Mouse (Mus musculus) bone marrow macrophage, adult 2 months (primary cell): Measurements from ENCODE around the gene Olfr1223. TPM values are rescaled to one million over a fixed set of nuclear protein-coding genes. Genes with fewer than 3 reads are reported as not detected.

Experiments used
- H3K27ac ChIP-seq: 2 replicates; pipeline ENCODE4 v1.5.1; 2012; ENCODE audit warnings: low read depth, low read length; ENCODE audit not compliant: insufficient read depth
- H3K4me1 ChIP-seq: 2 replicates; pipeline ENCODE4 v1.6.1; 2012; ENCODE audit warnings: low read length; ENCODE audit not compliant: control insufficient read depth, insufficient read depth
- H3K4me3 ChIP-seq: 2 replicates; pipeline ENCODE4 v1.5.1; 2012; ENCODE audit warnings: mild to moderate bottlenecking, low read length, moderate library complexity; ENCODE audit not compliant: insufficient read depth
- CTCF ChIP-seq: IDR thresholded peaks from 2 replicates; pipeline ENCODE4 v1.5.1; 2012; ENCODE audit warnings: low read depth, mild to moderate bottlenecking, low read length, moderate library complexity
- POLR2A ChIP-seq: IDR thresholded peaks from 2 replicates; pipeline ENCODE4 v1.6.1; 2012; ENCODE audit warnings: mild to moderate bottlenecking, low read depth, low read length, borderline replicate concordance
- polyA plus RNA-seq: library from polyadenylated mRNA; stranded (reverse); fragments of >200 nt; gene quantifications from 2 replicates; pipeline ENCODE4 v1.2.4, GENCODE M21; 2012; ENCODE audit not compliant: missing spikeins, insufficient read depth, insufficient read length

The Olfr1223 gene
- polyA plus RNA-seq, 1 experiment, result not detected

- no peak overlapping the region for H3K27ac ChIP-seq
- no peaks in the 10 kb centered on the region for H3K4me1 ChIP-seq
- no peak overlapping the region for H3K4me3 ChIP-seq
- TF ChIP-seq CTCF, result no peak
- no peak for TF ChIP-seq POLR2A
These were observed 57.5 kb downstream of the Olfr1223 start for GRCm38 (mm10) chr2:89093848-89094247.

Other genes with a start within 250 kb of the Olfr1223 start
- gene Olfr1208, start 249.2 kb downstream of the Olfr1223 start, polyA plus RNA-seq, result not detected in 2 replicates
- not detected in 2 replicates for gene Olfr1209, start 236.4 kb downstream of the Olfr1223 start, polyA plus RNA-seq
- not detected in 2 replicates for gene Olfr1211, start 213.4 kb downstream of the Olfr1223 start, polyA plus RNA-seq
- gene Olfr1212, start 197.6 kb downstream of the Olfr1223 start, polyA plus RNA-seq, result not detected in 2 replicates
- gene Gm13762, start 171.3 kb downstream of the Olfr1223 start, polyA plus RNA-seq, result not detected in 2 replicates
- not detected in 2 replicates for gene Olfr1214, start 158.9 kb downstream of the Olfr1223 start, polyA plus RNA-seq
- gene Olfr1215, start 144.6 kb downstream of the Olfr1223 start, polyA plus RNA-seq, result not detected in 2 replicates
- not detected in 2 replicates for gene Olfr1216, start 133.2 kb downstream of the Olfr1223 start, polyA plus RNA-seq
- not detected in 2 replicates for gene Olfr1217, start 119.5 kb downstream of the Olfr1223 start, polyA plus RNA-seq
- gene Olfr1218, start 90.4 kb downstream of the Olfr1223 start, polyA plus RNA-seq, result not detected in 2 replicates
- 0.37 TPM in 1 of 2 replicates, not detected in the other for gene Olfr1219, start 68.0 kb downstream of the Olfr1223 start, polyA plus RNA-seq
- gene Olfr1220, start 44.7 kb downstream of the Olfr1223 start, polyA plus RNA-seq, result not detected in 2 replicates
- not detected in 2 replicates for gene Olfr1221, start 34.3 kb downstream of the Olfr1223 start, polyA plus RNA-seq
- not detected in 2 replicates for gene Olfr1222, start 18.5 kb downstream of the Olfr1223 start, polyA plus RNA-seq
- not detected in 2 replicates for gene Olfr1224-ps1, start 12.5 kb upstream of the Olfr1223 start, polyA plus RNA-seq
- not detected in 2 replicates for gene Olfr1225, start 23.1 kb upstream of the Olfr1223 start, polyA plus RNA-seq
- not detected in 2 replicates for gene Olfr1226, start 48.5 kb upstream of the Olfr1223 start, polyA plus RNA-seq
- gene Olfr1228, start 102.5 kb upstream of the Olfr1223 start, polyA plus RNA-seq, result not detected in 2 replicates
- not detected in 2 replicates for gene Olfr1229, start 136.5 kb upstream of the Olfr1223 start, polyA plus RNA-seq
- not detected in 2 replicates for gene Olfr1230, start 145.7 kb upstream of the Olfr1223 start, polyA plus RNA-seq
- not detected in 2 replicates for gene Olfr1231, start 155.5 kb upstream of the Olfr1223 start, polyA plus RNA-seq
- gene Olfr1232, start 178.1 kb upstream of the Olfr1223 start, polyA plus RNA-seq, result not detected in 2 replicates
- gene Olfr1233, start 190.8 kb upstream of the Olfr1223 start, polyA plus RNA-seq, result not detected in 2 replicates
- gene Olfr1234, start 213.3 kb upstream of the Olfr1223 start, polyA plus RNA-seq, result not detected in 2 replicates